Mouse (Mus musculus) embryonic facial prominence, embryonic 15.5 days (tissue): ENCODE results near the gene Rabl6. TPM values are rescaled to one million over a fixed set of nuclear protein-coding genes. Genes with fewer than 3 reads are reported as not detected.

ENCODE experiments used
- ATAC-seq: fragments of 200-750 bp; cut with Nextera tagmentation; 2 replicates; pipeline ENCODE4 v1.8.0; 2017; ENCODE audit warnings: low read depth, moderate TSS enrichment; ENCODE audit not compliant: insufficient number of reproducible peaks, low FRiP score, low TSS enrichment
- H3K27ac ChIP-seq: fragments of 300-500 bp; sonication (generic); replicated peaks from 2 replicates; pipeline ENCODE4 v1.5.1; 2015; ENCODE audit warnings: mild to moderate bottlenecking, inconsistent platforms
- H3K27me3 ChIP-seq: fragments of 300-500 bp; sonication (generic); 2 replicates; pipeline ENCODE4 v1.6.1; 2015; ENCODE audit warnings: inconsistent platforms
- H3K36me3 ChIP-seq: fragments of 300-500 bp; sonication (generic); 2 replicates; pipeline ENCODE4 v1.6.1; 2015; ENCODE audit warnings: mild to moderate bottlenecking, inconsistent platforms
- H3K4me1 ChIP-seq: fragments of 300-500 bp; sonication (generic); 2 replicates; pipeline ENCODE4 v1.6.1; 2015; ENCODE audit warnings: inconsistent platforms
- H3K4me2 ChIP-seq: fragments of 300-500 bp; sonication (generic); replicated peaks from 2 replicates; pipeline ENCODE4 v1.6.1; 2015; ENCODE audit warnings: mild to moderate bottlenecking, inconsistent platforms
- H3K4me3 ChIP-seq: fragments of 300-500 bp; sonication (generic); replicated peaks from 2 replicates; pipeline ENCODE4 v1.5.1; 2015; ENCODE audit warnings: mild to moderate bottlenecking, inconsistent platforms
- H3K9ac ChIP-seq: fragments of 300-500 bp; sonication (generic); 2 replicates; pipeline ENCODE4 v1.6.1; 2015; ENCODE audit warnings: inconsistent platforms
- H3K9me3 ChIP-seq: fragments of 300-500 bp; sonication (generic); replicated peaks from 2 replicates; pipeline ENCODE4 v1.6.1; 2016; ENCODE audit warnings: inconsistent platforms
- WGBS: fragments of 180-500 bp; shearing (Covaris S2); methylation state at CpG from one replicate; pipeline ENCODE4 v1.1.7; 2015; 5-methylcytosine and 5-hydroxymethylcytosine counted together
- polyA plus RNA-seq: library from polyadenylated mRNA; unstranded; fragments of >200 nt; fragmentation: Nextera tagmentation; extraction: Ambion mirVana; gene quantifications from 2 replicates; pipeline ENCODE4 v1.2.1, GENCODE M21; 2015

The Rabl6 gene
- polyA plus RNA-seq, 1 experiment from 2014 or later: 83.3 TPM

DNA sequence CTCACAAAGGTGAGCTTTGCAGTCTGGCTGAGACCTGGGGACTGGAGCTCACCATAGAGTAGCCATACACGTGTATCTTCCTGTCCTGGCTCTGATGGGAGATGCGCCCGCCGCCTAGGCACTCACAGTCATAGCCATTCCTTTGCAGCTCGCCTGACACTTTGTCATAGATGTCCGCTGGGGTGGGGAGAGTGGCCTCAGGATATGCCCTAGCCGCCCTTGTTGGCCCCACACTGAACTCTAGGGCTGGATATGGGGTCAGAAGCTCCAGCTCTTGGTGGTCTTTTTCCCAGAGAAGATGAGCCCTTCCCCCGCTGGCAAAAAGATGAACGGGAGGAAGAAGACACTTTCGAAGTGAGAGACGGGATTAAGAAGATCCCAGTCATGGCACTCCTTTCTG is 34.2 kb downstream of the Rabl6 start:
- Histone ChIP-seq H3K9ac (peak overlapping the region; percentile 31), H3K4me2 (peak overlapping the region; percentile 90), H3K27ac (peak overlapping the region; percentile 95; the same call in 1 of the 2 replicates), H3K4me1 (peaks cover 47% of the 10 kb centered on the region), H3K4me3 (peak overlapping the region; percentile 63), H3K27me3 (peaks cover 33% of the 10 kb centered on the region), H3K9me3 (no peaks in the 10 kb centered on the region), H3K36me3 (peaks cover 15% of the 10 kb centered on the region)
- WGBS: 21% methylated on average over 11 of the region's 11 CpGs
- ATAC-seq: no peak

GRCm38 (mm10) chr2:25573068-25573467 is 35.3 kb downstream of the Rabl6 start:
- H3K9me3 ChIP-seq: no peaks in the 10 kb centered on the region
- peak overlapping the region; percentile 63; the same call in 1 of the 2 replicates for H3K4me3 ChIP-seq
- peaks cover 37% of the 10 kb centered on the region for H3K4me1 ChIP-seq
- no peak overlapping the region for H3K4me2 ChIP-seq
- H3K27ac ChIP-seq: no peak overlapping the region
- H3K27me3 ChIP-seq: peaks cover 22% of the 10 kb centered on the region
- no peak for ATAC-seq
- WGBS: 97% methylated on average over 2 of the region's 2 CpGs
- no peak overlapping the region for H3K9ac ChIP-seq
- peaks cover 24% of the 10 kb centered on the region for H3K36me3 ChIP-seq

- Histone ChIP-seq H3K4me1 (peaks cover 24% of the 10 kb centered on the region), H3K4me2 (no peak overlapping the region), H3K9me3 (no peaks in the 10 kb centered on the region), H3K27me3 (peaks cover 4% of the 10 kb centered on the region), H3K36me3 (peaks cover 27% of the 10 kb centered on the region), H3K9ac (no peak overlapping the region), H3K4me3 (no peak overlapping the region), H3K27ac (no peak overlapping the region)
- ATAC-seq: no peak
- 89% methylated on average over 4 of the region's 4 CpGs for WGBS
Observed at GRCm38 (mm10) chr2:25571221-25571620, 37.1 kb downstream of the Rabl6 start.

DNA sequence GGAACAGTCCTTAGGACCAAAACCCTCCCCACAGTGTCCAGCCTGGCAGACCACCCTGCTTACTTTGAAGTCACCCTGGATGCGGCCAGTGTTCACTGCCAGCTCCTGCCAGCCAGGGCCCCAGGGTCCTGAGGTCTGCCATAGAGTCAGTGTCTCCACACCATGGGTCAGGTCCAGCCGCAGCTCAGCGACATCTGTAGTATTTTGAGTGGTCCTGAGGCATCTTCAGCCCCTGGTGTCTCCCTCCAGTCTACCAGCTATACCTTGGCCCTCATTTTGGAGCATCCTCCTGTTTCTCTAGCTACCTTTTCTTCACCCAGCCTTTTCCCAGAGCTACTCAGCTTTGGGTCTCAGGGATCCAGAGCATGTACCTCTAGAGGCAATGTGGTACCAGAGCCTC is 39.0 kb downstream of the Rabl6 start:
- H3K4me3 ChIP-seq: no peak overlapping the region
- WGBS: 85% methylated on average over 3 of the region's 3 CpGs
- no peak overlapping the region for H3K4me2 ChIP-seq
- H3K36me3 ChIP-seq: peaks cover 46% of the 10 kb centered on the region
- H3K4me1 ChIP-seq: peaks cover 14% of the 10 kb centered on the region
- no peaks in the 10 kb centered on the region for H3K27me3 ChIP-seq
- H3K27ac ChIP-seq: no peak overlapping the region
- H3K9ac ChIP-seq: no peak overlapping the region
- H3K9me3 ChIP-seq: no peaks in the 10 kb centered on the region
- no peak for ATAC-seq

DNA sequence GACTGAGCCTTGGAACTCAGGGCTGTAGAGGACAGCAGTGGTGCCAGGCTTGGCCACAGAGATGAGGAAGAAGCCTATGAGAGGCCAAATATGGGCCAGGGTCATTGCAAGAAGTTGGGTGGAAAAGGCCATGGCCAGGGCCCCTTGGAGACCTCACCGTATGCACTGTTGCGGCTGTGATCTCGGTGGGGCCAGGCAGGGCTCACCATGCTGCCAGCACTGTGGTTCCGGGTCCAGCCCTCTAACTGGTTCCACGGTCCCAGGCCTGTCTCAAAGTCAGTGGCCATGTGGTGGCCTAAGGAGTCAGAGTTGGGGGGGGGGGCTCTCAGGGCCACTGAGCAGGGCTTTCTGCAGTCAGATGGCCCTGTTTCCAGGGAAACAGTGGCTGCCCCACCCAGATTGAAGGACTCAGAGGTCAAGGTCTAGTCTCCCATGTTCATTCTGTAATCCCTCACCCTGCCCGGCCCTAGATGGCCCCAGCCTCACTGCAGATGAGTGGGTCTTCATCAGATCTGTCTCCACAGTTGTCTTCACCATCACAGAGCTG is 39.8 kb downstream of the Rabl6 start:
- ATAC-seq: no peak
- peaks cover 6% of the 10 kb centered on the region for H3K4me1 ChIP-seq
- no peak overlapping the region for H3K4me2 ChIP-seq
- H3K4me3 ChIP-seq: no peak overlapping the region
- H3K36me3 ChIP-seq: peaks cover 54% of the 10 kb centered on the region
- H3K27ac ChIP-seq: no peak overlapping the region
- no peak overlapping the region for H3K9ac ChIP-seq
- H3K27me3 ChIP-seq: no peaks in the 10 kb centered on the region
- H3K9me3 ChIP-seq: no peaks in the 10 kb centered on the region
- 82% methylated on average over 6 of the region's 6 CpGs for WGBS

- no peak overlapping the region for H3K4me2 ChIP-seq
- 75% methylated on average over 6 of the region's 6 CpGs for WGBS
- no peak overlapping the region for H3K4me3 ChIP-seq
- H3K4me1 ChIP-seq: no peaks in the 10 kb centered on the region
- ATAC-seq: no peak
- peaks cover 73% of the 10 kb centered on the region for H3K36me3 ChIP-seq
- no peak overlapping the region for H3K9ac ChIP-seq
- no peaks in the 10 kb centered on the region for H3K9me3 ChIP-seq
- H3K27ac ChIP-seq: no peak overlapping the region
- no peaks in the 10 kb centered on the region for H3K27me3 ChIP-seq
Observed at GRCm38 (mm10) chr2:25566558-25566957, 41.8 kb downstream of the Rabl6 start.

GRCm38 (mm10) chr2:25565741-25566140 is 42.6 kb downstream of the Rabl6 start:
- H3K27ac ChIP-seq: no peak overlapping the region
- no peaks in the 10 kb centered on the region for H3K4me1 ChIP-seq
- H3K4me3 ChIP-seq: no peak overlapping the region
- no peaks in the 10 kb centered on the region for H3K27me3 ChIP-seq
- no peak for ATAC-seq
- peaks cover 77% of the 10 kb centered on the region for H3K36me3 ChIP-seq
- 89% methylated on average over 8 of the region's 8 CpGs for WGBS
- H3K9ac ChIP-seq: no peak overlapping the region
- H3K4me2 ChIP-seq: no peak overlapping the region
- H3K9me3 ChIP-seq: no peaks in the 10 kb centered on the region

DNA sequence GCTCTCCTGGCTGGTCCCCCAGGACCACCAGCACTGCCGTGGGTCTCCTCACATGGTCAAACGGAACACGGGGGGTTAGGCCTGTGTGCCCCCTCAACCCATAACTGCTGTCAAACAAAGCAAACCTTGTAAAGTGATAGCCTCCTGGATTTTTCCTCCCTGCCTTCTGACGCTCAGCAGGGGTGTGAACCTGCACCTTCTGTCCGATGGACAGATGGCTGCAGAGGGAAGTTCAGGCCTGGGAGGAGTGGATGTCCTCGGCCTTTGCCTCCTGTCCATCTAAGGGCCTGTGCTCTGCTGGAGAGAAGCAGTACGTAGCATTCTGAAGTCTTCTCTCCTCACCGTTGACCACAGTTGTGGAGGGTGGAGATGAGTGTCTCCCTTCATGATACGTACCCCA is 46.4 kb downstream of the Rabl6 start:
- Histone ChIP-seq H3K27me3 (no peaks in the 10 kb centered on the region), H3K4me1 (peaks cover 18% of the 10 kb centered on the region), H3K36me3 (peaks cover 63% of the 10 kb centered on the region), H3K4me3 (no peak overlapping the region), H3K27ac (no peak overlapping the region), H3K4me2 (no peak overlapping the region), H3K9ac (no peak overlapping the region), H3K9me3 (no peaks in the 10 kb centered on the region)
- WGBS: 83% methylated on average over 9 of the region's 9 CpGs
- no peak for ATAC-seq

DNA sequence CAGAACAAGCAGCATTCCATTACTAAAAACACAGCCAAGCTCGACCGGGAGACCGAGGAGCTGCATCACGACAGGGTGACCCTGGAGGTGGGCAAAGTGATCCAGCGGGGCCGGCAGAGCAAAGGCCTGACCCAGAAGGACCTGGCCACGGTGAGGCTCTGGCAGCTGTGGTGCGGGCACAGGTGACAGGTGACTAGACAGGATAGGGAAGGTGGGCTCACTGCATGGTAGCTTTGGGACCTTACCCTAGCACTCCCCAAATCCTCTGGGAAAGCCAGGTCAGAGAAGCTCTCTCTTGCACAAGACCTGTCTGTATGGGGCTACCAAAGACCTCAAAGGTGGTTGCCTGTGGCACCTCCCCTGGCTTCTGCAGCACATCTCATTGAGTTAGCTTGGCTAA is 47.8 kb downstream of the Rabl6 start:
- WGBS: 78% methylated on average over 8 of the region's 8 CpGs
- H3K27me3 ChIP-seq: no peaks in the 10 kb centered on the region
- no peaks in the 10 kb centered on the region for H3K9me3 ChIP-seq
- no peak overlapping the region for H3K4me3 ChIP-seq
- no peak overlapping the region for H3K4me2 ChIP-seq
- no peak for ATAC-seq
- H3K36me3 ChIP-seq: peaks cover 56% of the 10 kb centered on the region
- no peak overlapping the region for H3K27ac ChIP-seq
- peaks cover 21% of the 10 kb centered on the region for H3K4me1 ChIP-seq
- no peak overlapping the region for H3K9ac ChIP-seq

- Histone ChIP-seq H3K4me1 (peaks cover 21% of the 10 kb centered on the region), H3K9ac (peak overlapping the region; percentile 95; the same call in 1 of the 2 replicates), H3K4me3 (peak overlapping the region; percentile 100), H3K27ac (no peak overlapping the region), H3K36me3 (peaks cover 38% of the 10 kb centered on the region), H3K9me3 (no peaks in the 10 kb centered on the region), H3K4me2 (peak overlapping the region; percentile 93), H3K27me3 (no peaks in the 10 kb centered on the region)
- WGBS: 39% methylated on average over 6 of the region's 6 CpGs
- ATAC-seq: no peak
Observed at GRCm38 (mm10) chr2:25558774-25559173, 49.5 kb downstream of the Rabl6 start.

- peaks cover 30% of the 10 kb centered on the region for H3K36me3 ChIP-seq
- no peaks in the 10 kb centered on the region for H3K27me3 ChIP-seq
- peak overlapping the region; percentile 95 for H3K9ac ChIP-seq
- ATAC-seq: peak; percentile 15; the same call in 1 of the 2 replicates
- WGBS: 0% methylated on average over 24 of the region's 24 CpGs
- H3K4me3 ChIP-seq: peak overlapping the region; percentile 100
- peak overlapping the region; percentile 84 for H3K27ac ChIP-seq
- peak overlapping the region; percentile 93 for H3K4me2 ChIP-seq
- H3K4me1 ChIP-seq: peaks cover 21% of the 10 kb centered on the region
- no peaks in the 10 kb centered on the region for H3K9me3 ChIP-seq
Observed at GRCm38 (mm10) chr2:25557964-25558360, 50.4 kb downstream of the Rabl6 start.
